Mouse (Mus musculus): ENCODE measurements around the gene Rasgrp3.

DNA sequence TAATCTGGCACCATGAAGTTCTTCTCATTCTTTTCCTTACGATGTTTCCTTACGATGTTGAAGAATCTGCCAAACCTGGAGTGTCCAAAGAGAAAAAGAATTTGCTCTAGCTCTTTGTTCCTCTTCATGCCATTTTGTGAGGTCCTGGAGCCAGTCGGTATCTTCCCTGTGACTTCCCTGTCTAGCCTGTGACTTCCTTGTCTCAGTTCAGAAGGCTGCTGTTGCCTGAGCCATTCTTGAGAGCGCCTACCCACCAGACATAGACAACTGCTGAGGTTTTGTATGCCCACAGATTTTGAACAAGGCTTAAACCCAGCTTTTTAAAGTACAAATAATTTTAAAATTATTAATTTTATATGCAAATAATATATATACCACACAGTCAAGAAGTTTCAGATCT is 31.3 kb downstream of the Rasgrp3 start:
- TF ChIP-seq CTCF (IDR thresholded peaks at IDR 0.05) (no peak), POLR2A (IDR thresholded peaks at IDR 0.05; ENCODE audit: insufficient read depth, low read depth, low read length) (no peak), EP300 (IDR thresholded peaks at IDR 0.05; ENCODE audit: insufficient read depth, low read depth, low read length) (no peak)
